Comparison of ENCODE assay signal across 28 mouse cellular contexts in genomic region chr10:42069751-42070150, GRCm38 (mm10). TPM values are rescaled to one million over a fixed set of nuclear protein-coding genes. Genes with fewer than 3 reads are reported as not detected.
A peak's percentile ranks its signal among the peaks of the same experiment; 100 is the strongest.
DNase-seq lines count a peak whose midpoint lies in the region; ATAC-seq and TF ChIP-seq lines count a peak whose summit lies in the region.
"Had no signal": no experiment of that assay in that cellular context is flagged by ENCODE, and none has a peak within 500 bp of the region (broad histone marks: within the 10 kb centered on the region; RNA-seq: fewer than 3 reads in every experiment).

No protein-coding gene starts in this region.

- no peak for TF ChIP-seq POLR2A in thymus, adult 2 months (IDR thresholded peaks at IDR 0.05; ENCODE audit: control insufficient read depth, extremely low read depth, insufficient read depth, low read length, poor library complexity)

- H3K27ac ChIP-seq in thymus, adult 2 months (ENCODE audit: control insufficient read depth, insufficient read depth, low read length): peak overlapping the region; percentile 55
- 0 out of 2 replicates have a peak overlapping the region, but pooled peaks have one; percentile 54 for H3K27ac ChIP-seq in liver, embryonic 12.5 days
- no peak overlapping the region for H3K27ac ChIP-seq in liver, embryonic 16.5 days (ENCODE audit: low read length)
- no peak overlapping the region for H3K27ac ChIP-seq in neural tube, embryonic 15.5 days (replicated peaks)
- H3K27ac ChIP-seq: gastrocnemius, adult 2 months; heart, adult 2 months; hindbrain, embryonic 13.5 days; midbrain, embryonic 10.5 days; midbrain, embryonic 15.5 days; stomach, embryonic 15.5 days had no signal

- TF ChIP-seq CTCF in thymus, adult 2 months (IDR thresholded peaks at IDR 0.05; ENCODE audit: borderline replicate concordance, control insufficient read depth, extremely low read depth, insufficient read depth, low read length, poor library complexity): no peak

- peaks cover 32% of the 10 kb centered on the region for H3K4me1 ChIP-seq in thymus, adult 2 months (replicated peaks; ENCODE audit: control insufficient read depth, insufficient read depth, low read length)
- peaks cover 61% of the 10 kb centered on the region for H3K4me1 ChIP-seq in liver, embryonic 12.5 days
- peaks cover 35% of the 10 kb centered on the region for H3K4me1 ChIP-seq in liver, embryonic 16.5 days (ENCODE audit: control insufficient read depth, low read depth, low read length)
- peaks cover 11% of the 10 kb centered on the region for H3K4me1 ChIP-seq in neural tube, embryonic 15.5 days

- no peaks in the 10 kb centered on the region for H3K27me3 ChIP-seq in thymus, adult 2 months (ENCODE audit: control insufficient read depth, insufficient read depth, low read length)
- 0 out of 2 replicates have a peak, but pooled peaks cover 13% of the 10 kb centered on the region for H3K27me3 ChIP-seq in liver, embryonic 12.5 days (replicated peaks)
- no peaks in the 10 kb centered on the region for H3K27me3 ChIP-seq in liver, embryonic 16.5 days (ENCODE audit: control insufficient read depth, insufficient read depth, low read depth, low read length)
- no peaks in the 10 kb centered on the region for H3K27me3 ChIP-seq in neural tube, embryonic 15.5 days (replicated peaks)
- H3K27me3 ChIP-seq: hindbrain, embryonic 13.5 days; midbrain, embryonic 15.5 days; stomach, embryonic 15.5 days had no signal

- no peaks in the 10 kb centered on the region for H3K36me3 ChIP-seq in thymus, adult 2 months (ENCODE audit: control insufficient read depth, insufficient read depth, low read length)
- H3K36me3 ChIP-seq in liver, embryonic 12.5 days: no peaks in the 10 kb centered on the region
- no peaks in the 10 kb centered on the region for H3K36me3 ChIP-seq in liver, embryonic 16.5 days (ENCODE audit: control insufficient read depth, insufficient read depth)
- no peaks in the 10 kb centered on the region for H3K36me3 ChIP-seq in neural tube, embryonic 15.5 days
- H3K36me3 ChIP-seq: hindbrain, embryonic 13.5 days; midbrain, embryonic 10.5 days; midbrain, embryonic 15.5 days; stomach, embryonic 15.5 days had no signal

- ATAC-seq in liver, embryonic 12.5 days: peak; percentile 48; the same call in 1 of the 2 replicates
- peak; percentile 59 for ATAC-seq in liver, embryonic 16.5 days (ENCODE audit: low read depth)
- ATAC-seq in neural tube, embryonic 15.5 days (ENCODE audit: low FRiP score): no peak
- ATAC-seq in megakaryocyte, adult 5-6 weeks (ENCODE audit: poor library complexity, severe bottlenecking): no peak
- ATAC-seq: forebrain, embryonic 14.5 days; intestine, embryonic 16.5 days; midbrain, embryonic 15.5 days had no signal

- H3K4me2 ChIP-seq in liver, embryonic 12.5 days: peak overlapping the region; percentile 8
- H3K4me2 ChIP-seq in liver, embryonic 16.5 days (ENCODE audit: low read depth, low read length): no peak overlapping the region
- no peak overlapping the region for H3K4me2 ChIP-seq in neural tube, embryonic 15.5 days
- H3K4me2 ChIP-seq: hindbrain, embryonic 13.5 days; midbrain, embryonic 15.5 days; stomach, embryonic 15.5 days had no signal

- H3K9ac ChIP-seq in liver, embryonic 12.5 days: no peak overlapping the region
- no peak overlapping the region for H3K9ac ChIP-seq in liver, embryonic 16.5 days (ENCODE audit: low read depth, low read length)
- H3K9ac ChIP-seq in neural tube, embryonic 15.5 days (replicated peaks): no peak overlapping the region
- H3K9ac ChIP-seq: hindbrain, embryonic 13.5 days; midbrain, embryonic 15.5 days; stomach, embryonic 15.5 days had no signal

- 15% methylated on average over 8 of the region's 8 CpGs for WGBS in thymus, adult 2 months
- WGBS in liver, embryonic 12.5 days (ENCODE audit: insufficient replicate concordance): 40% methylated on average over 8 of the region's 8 CpGs
- 32% methylated on average over 8 of the region's 8 CpGs for WGBS in liver, embryonic 16.5 days (ENCODE audit: insufficient replicate concordance)
- 94% methylated on average over 8 of the region's 8 CpGs for WGBS in neural tube, embryonic 15.5 days

- no peak overlapping the region for H3K4me3 ChIP-seq in thymus, adult 2 months (ENCODE audit: control insufficient read depth, insufficient read depth, low read length)
- H3K4me3 ChIP-seq in liver, embryonic 12.5 days: no peak overlapping the region
- no peak overlapping the region for H3K4me3 ChIP-seq in liver, embryonic 16.5 days (ENCODE audit: low read depth, low read length)
- H3K4me3 ChIP-seq in neural tube, embryonic 15.5 days (replicated peaks): no peak overlapping the region
- H3K4me3 ChIP-seq: gastrocnemius, adult 2 months; heart, adult 2 months; hindbrain, embryonic 13.5 days; midbrain, embryonic 10.5 days; midbrain, embryonic 15.5 days; stomach, embryonic 15.5 days had no signal

- H3K9me3 ChIP-seq in liver, embryonic 12.5 days (replicated peaks): no peaks in the 10 kb centered on the region
- H3K9me3 ChIP-seq in liver, embryonic 16.5 days (replicated peaks; ENCODE audit: control insufficient read depth, low read length): no peaks in the 10 kb centered on the region
- H3K9me3 ChIP-seq in neural tube, embryonic 15.5 days (replicated peaks): no peaks in the 10 kb centered on the region
- H3K9me3 ChIP-seq: hindbrain, embryonic 13.5 days; midbrain, embryonic 10.5 days; midbrain, embryonic 15.5 days; stomach, embryonic 15.5 days had no signal

- no peak for DNase-seq in thymus, adult 2 months
- no peak for DNase-seq in thymus, postnatal 10 days (ENCODE audit: low spot score in 2 of 2)
- DNase-seq: adrenal gland, adult 8-10 months; B cell, adult 2 months; cerebellum, adult 2 months; cerebellum, postnatal 25 days; gastrocnemius, adult 2 months; gastrocnemius, postnatal 36 days; heart, adult 2 months; heart, postnatal 4 days; kidney, adult 9 months; kidney, postnatal 10 days; layer of hippocampus, adult 9-11 months; lung, postnatal 4 days; right cerebral cortex, postnatal 25 days; thymus, postnatal 4 days had no signal

RNA-seq across cellular contexts. Expression of gene Armc2, which starts 51.5 kb away (rescaled TPM):
- 0.15 and 0.46 TPM in 2 replicates for polyA plus RNA-seq in thymus, adult 2 months (2012; rRNA removed)
- 0.23 and 0.57 TPM in 2 replicates for polyA plus RNA-seq in liver, embryonic 12.5 days (2016; fragmentation: Nextera tagmentation; extraction: Ambion mirVana)
- polyA plus RNA-seq in liver, embryonic 16.5 days (2015; fragmentation: Nextera tagmentation; extraction: Ambion mirVana): 0.12 and 0.20 TPM in 2 replicates
- polyA plus RNA-seq in neural tube, embryonic 15.5 days (2015; fragmentation: Nextera tagmentation; extraction: Ambion mirVana): 7.1 and 10.2 TPM in 2 replicates
- 1.2 TPM in 1 of 2 replicates, not detected in the other for total RNA-seq in megakaryocyte, adult 5-6 weeks (2015)
- not detected in 2 replicates for total RNA-seq in megakaryocyte, adult 5-6 weeks (2017)
- total RNA-seq: neutrophil, adult 5-6 weeks had no signal
- polyA plus RNA-seq: liver, adult 2 months had no signal

Comparison
In these comparisons a context has a peak if more than half of its experiments do, and no peak if none do; other contexts are left out.
1. H3K27ac ChIP-seq: peak in thymus, adult 2 months (single experiment) and liver, embryonic 12.5 days (single experiment); none in liver, embryonic 16.5 days (single experiment) and neural tube, embryonic 15.5 days (single experiment).
2. ATAC-seq: peak in liver, embryonic 12.5 days (single experiment) and liver, embryonic 16.5 days (single experiment); none in neural tube, embryonic 15.5 days (single experiment) and megakaryocyte, adult 5-6 weeks (single experiment).